Mouse (Mus musculus) spleen, adult 2 months (tissue): ENCODE results near the gene Stk40.

Experiments
- CTCF ChIP-seq: fragments of 200-500 bp; IDR thresholded peaks from 2 replicates; pipeline ENCODE4 v1.5.1; 2011; ENCODE audit warnings: mild to moderate bottlenecking, inconsistent platforms; ENCODE audit not compliant: insufficient read depth, insufficient read length, insufficient replicate concordance; ENCODE audit errors: extremely low read depth
- POLR2A ChIP-seq: fragments of 200-500 bp; IDR thresholded peaks from 2 replicates; pipeline ENCODE4 v1.6.1; 2011; ENCODE audit warnings: low read depth, low read length, inconsistent platforms

DNA sequence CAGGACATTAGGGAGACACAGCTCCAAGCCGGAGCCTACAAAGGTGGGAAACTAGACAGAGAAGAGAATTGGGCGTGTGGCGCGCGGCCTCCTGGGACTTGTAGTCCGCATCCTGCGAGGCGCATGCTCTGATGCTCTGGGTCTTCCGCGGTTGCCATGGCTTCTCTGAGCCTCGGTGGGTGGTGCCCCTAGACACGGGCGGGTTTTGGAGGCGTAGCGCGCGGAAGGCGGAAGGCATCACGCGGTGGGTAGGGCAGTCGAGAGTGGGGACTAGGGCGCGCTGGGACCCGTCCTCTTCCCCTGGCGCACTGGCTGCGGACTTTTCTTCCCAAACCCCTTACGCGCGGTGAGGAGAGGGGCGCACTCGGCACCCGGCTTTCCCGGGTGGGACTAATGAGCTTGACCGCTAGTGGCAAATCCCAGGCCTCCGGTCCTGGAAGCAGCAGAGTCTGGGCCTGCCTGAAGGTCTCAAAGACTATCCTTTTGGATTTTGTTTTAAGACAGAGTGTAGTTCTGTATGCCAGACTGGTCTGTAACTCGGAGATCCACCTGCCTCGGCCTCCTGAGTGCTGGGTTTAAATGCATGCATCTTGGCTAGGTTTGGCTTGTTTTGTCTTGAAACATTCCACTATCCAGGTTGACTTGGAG is 7.2 kb upstream of the Stk40 start, which contains the start of gene Lsm10:
- TF ChIP-seq POLR2A: peak; percentile 84
- TF ChIP-seq CTCF: no peak
